Mouse (Mus musculus) lung, embryonic 14.5 days (tissue): Measurements from ENCODE around the gene Il2rb. TPM values are rescaled to one million over a fixed set of nuclear protein-coding genes. Genes with fewer than 3 reads are reported as not detected.

Experiments
- ATAC-seq: fragments of 200-750 bp; cut with Nextera tagmentation; 2 replicates; pipeline ENCODE4 v1.8.0; 2017; ENCODE audit warnings: mild to moderate bottlenecking, moderate TSS enrichment, moderate library complexity; ENCODE audit not compliant: insufficient read depth
- DNase-seq: peaks from one replicate; pipeline ENCODE4 v3.0.0-alpha.2; 2015
- H3K27ac ChIP-seq: fragments of 300-500 bp; sonication (generic); 2 replicates; pipeline ENCODE4 v1.5.1; 2014; ENCODE audit warnings: low read depth, mild to moderate bottlenecking, moderate library complexity
- H3K27me3 ChIP-seq: fragments of 300-500 bp; sonication (generic); 2 replicates; pipeline ENCODE4 v1.6.1; 2014; ENCODE audit warnings: low read length, control low read depth; ENCODE audit not compliant: insufficient read depth
- H3K36me3 ChIP-seq: fragments of 300-500 bp; sonication (generic); 2 replicates; pipeline ENCODE4 v1.6.1; 2014; ENCODE audit warnings: control low read depth; ENCODE audit not compliant: insufficient read depth
- H3K4me1 ChIP-seq: fragments of 300-500 bp; sonication (generic); 2 replicates; pipeline ENCODE4 v1.6.1; 2014; ENCODE audit warnings: antibody characterized with exemption, control low read depth; ENCODE audit not compliant: insufficient read depth
- H3K4me2 ChIP-seq: fragments of 300-500 bp; sonication (generic); 2 replicates; pipeline ENCODE4 v1.6.1; 2014; ENCODE audit warnings: mild to moderate bottlenecking
- H3K4me3 ChIP-seq: fragments of 300-500 bp; sonication (generic); 2 replicates; pipeline ENCODE4 v1.5.1; 2014; ENCODE audit warnings: low read depth, low read length
- H3K9ac ChIP-seq: fragments of 300-500 bp; sonication (generic); 2 replicates; pipeline ENCODE4 v1.6.1; 2014
- H3K9me3 ChIP-seq: fragments of 300-500 bp; sonication (generic); 2 replicates; pipeline ENCODE4 v1.6.1; 2016; ENCODE audit warnings: low read depth, low read length, control low read depth
- CTCF ChIP-seq: IDR thresholded peaks from 2 replicates; pipeline ENCODE4 v1.5.1; 2016; ENCODE audit warnings: antibody characterized with exemption, low read depth
- WGBS: fragments of 180-500 bp; shearing (Covaris S2); extraction: QIAGEN DNeasy Blood & Tissue Kit; methylation state at CpG from one replicate; pipeline ENCODE4 v1.1.7; 2014; 5-methylcytosine and 5-hydroxymethylcytosine counted together
- polyA plus RNA-seq: library from polyadenylated mRNA; unstranded; fragments of >200 nt; fragmentation: Nextera tagmentation; extraction: Ambion mirVana; gene quantifications from 2 replicates; pipeline ENCODE4 v1.2.1, GENCODE M21; 2014

The Il2rb gene
- polyA plus RNA-seq, 1 experiment from 2014 or later: 0.12 TPM

DNA sequence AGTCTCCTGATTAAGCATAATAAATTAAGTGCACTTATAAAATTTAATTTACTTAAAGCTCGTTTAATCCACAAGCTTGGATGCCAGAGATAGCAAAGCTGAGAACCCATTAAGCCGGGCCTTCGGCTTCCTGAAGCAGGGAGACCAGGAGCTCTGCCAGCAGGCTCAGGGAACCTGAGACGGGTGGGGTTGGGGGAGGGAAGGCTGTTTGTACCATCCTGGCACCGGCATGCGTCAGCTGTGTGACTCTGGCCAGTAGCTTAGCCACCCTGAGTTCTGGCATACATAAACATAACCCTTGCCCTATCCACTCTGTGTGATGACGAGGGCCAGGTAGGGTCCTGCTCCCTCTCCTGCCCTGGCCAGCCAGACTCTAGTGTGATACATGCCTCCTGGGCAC, 39.0 kb downstream of the Il2rb start:
- Histone ChIP-seq H3K9ac (no peak overlapping the region), H3K27me3 (no peaks in the 10 kb centered on the region), H3K4me2 (no peak overlapping the region), H3K4me1 (no peaks in the 10 kb centered on the region), H3K9me3 (no peaks in the 10 kb centered on the region), H3K4me3 (no peak overlapping the region), H3K27ac (no peak overlapping the region), H3K36me3 (no peaks in the 10 kb centered on the region)
- DNase-seq (no peak), ATAC-seq (no peak)
- no peak for TF ChIP-seq CTCF
- 35% methylated on average over 7 of the region's 7 CpGs for WGBS

DNA sequence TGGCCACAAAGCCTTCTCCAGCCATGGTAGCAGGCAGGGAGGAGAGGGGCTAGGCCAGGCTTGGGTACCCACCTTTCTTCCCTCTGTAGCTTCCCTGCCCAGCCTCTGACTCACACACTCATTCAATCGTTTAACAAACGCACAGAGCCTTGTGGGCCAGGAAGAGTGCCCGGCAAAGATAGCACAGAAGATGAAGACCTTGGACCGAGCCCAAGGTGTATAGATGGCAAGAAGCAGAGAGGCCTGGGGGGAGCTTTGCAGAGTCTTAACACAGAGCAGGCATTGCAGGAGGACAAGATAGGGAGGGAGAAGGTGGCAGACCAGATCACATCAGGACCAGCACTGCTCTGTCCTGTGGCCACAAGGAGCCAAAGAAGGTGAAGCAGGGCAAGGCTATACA, 39.9 kb downstream of the Il2rb start:
- ATAC-seq (no peak), DNase-seq (no peak)
- no peak for TF ChIP-seq CTCF
- Histone ChIP-seq H3K4me2 (no peak overlapping the region), H3K9me3 (no peaks in the 10 kb centered on the region), H3K27ac (no peak overlapping the region), H3K9ac (no peak overlapping the region), H3K4me3 (no peak overlapping the region), H3K36me3 (no peaks in the 10 kb centered on the region), H3K27me3 (no peaks in the 10 kb centered on the region), H3K4me1 (no peaks in the 10 kb centered on the region)
- WGBS: 54% methylated on average over 4 of the region's 4 CpGs

DNA sequence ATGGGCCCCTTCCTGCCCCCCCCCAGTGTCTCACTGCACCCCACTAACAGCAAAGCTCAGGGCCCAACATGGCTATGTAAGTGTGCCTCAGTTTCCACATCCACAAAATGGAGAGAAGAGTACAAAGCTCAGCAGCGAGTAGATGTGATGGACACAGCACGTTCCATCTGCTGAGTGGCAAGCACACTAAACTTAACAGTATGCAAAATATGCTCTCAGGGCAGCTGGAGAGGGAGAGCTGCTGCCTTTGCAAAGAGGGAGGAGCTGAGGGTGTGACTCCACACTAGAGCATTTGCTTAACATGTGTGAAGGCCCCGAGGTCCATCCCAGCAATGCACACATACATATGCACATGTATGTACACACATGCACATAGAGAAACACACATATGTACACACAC, 42.1 kb downstream of the Il2rb start:
- ATAC-seq (no peak), DNase-seq (no peak)
- no peaks in the 10 kb centered on the region for H3K9me3 ChIP-seq
- no peak overlapping the region for H3K4me3 ChIP-seq
- TF ChIP-seq CTCF: no peak
- no peaks in the 10 kb centered on the region for H3K36me3 ChIP-seq
- WGBS: 67% methylated on average over 3 of the region's 3 CpGs
- no peak overlapping the region for H3K4me2 ChIP-seq
- no peaks in the 10 kb centered on the region for H3K4me1 ChIP-seq
- no peak overlapping the region for H3K9ac ChIP-seq
- no peaks in the 10 kb centered on the region for H3K27me3 ChIP-seq
- no peak overlapping the region for H3K27ac ChIP-seq

DNA sequence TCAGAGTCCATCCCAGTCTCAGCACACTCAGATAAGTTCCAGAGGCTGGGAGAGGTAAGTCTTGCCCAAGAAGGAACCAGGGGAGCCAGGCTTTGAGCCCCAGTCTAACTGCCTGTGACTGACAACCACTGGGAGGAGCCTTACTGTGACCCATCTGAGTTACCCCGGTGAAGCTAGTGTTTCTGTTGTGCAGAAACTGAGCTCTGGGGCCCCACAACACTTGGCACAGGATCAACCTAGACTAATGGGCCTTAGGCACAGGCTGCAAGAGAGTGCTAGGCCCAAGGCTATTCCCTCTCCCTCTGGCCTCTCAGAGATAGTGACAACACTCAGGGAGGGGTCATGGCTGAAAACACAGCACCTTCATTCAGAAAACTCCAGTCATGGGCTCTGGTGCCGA, 43.9 kb downstream of the Il2rb start:
- ATAC-seq (no peak), DNase-seq (no peak)
- no peak overlapping the region for H3K4me2 ChIP-seq
- no peak overlapping the region for H3K9ac ChIP-seq
- H3K4me1 ChIP-seq: no peaks in the 10 kb centered on the region
- 70% methylated on average over 2 of the region's 2 CpGs for WGBS
- H3K36me3 ChIP-seq: no peaks in the 10 kb centered on the region
- H3K4me3 ChIP-seq: no peak overlapping the region
- H3K27me3 ChIP-seq: no peaks in the 10 kb centered on the region
- TF ChIP-seq CTCF: no peak
- no peak overlapping the region for H3K27ac ChIP-seq
- no peaks in the 10 kb centered on the region for H3K9me3 ChIP-seq

DNA sequence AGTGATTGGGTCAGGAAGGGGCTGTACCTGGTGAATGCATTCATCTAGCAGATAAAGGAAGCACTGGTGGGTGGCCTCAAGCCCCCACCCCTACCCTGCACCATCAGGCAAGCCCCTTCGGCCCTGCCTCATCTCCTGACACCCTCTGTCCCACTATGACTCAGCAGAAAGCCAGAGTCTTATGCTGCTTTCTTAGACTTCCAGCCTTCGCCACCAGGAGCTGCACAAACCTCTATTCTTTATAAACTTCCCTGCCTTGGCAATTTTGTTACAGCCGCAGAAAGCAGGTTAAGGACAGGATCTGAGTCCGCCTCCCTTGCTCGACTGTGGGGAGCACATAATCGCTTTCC, 44.7 kb downstream of the Il2rb start:
- WGBS: 82% methylated on average over 6 of the region's 6 CpGs
- DNase-seq (no peak), ATAC-seq (no peak)
- no peaks in the 10 kb centered on the region for H3K27me3 ChIP-seq
- no peaks in the 10 kb centered on the region for H3K9me3 ChIP-seq
- no peak overlapping the region for H3K4me3 ChIP-seq
- H3K9ac ChIP-seq: no peak overlapping the region
- no peak overlapping the region for H3K4me2 ChIP-seq
- peak; percentile 26; the same call in 1 of the 2 replicates for TF ChIP-seq CTCF
- no peaks in the 10 kb centered on the region for H3K4me1 ChIP-seq
- no peaks in the 10 kb centered on the region for H3K36me3 ChIP-seq
- no peak overlapping the region for H3K27ac ChIP-seq

DNA sequence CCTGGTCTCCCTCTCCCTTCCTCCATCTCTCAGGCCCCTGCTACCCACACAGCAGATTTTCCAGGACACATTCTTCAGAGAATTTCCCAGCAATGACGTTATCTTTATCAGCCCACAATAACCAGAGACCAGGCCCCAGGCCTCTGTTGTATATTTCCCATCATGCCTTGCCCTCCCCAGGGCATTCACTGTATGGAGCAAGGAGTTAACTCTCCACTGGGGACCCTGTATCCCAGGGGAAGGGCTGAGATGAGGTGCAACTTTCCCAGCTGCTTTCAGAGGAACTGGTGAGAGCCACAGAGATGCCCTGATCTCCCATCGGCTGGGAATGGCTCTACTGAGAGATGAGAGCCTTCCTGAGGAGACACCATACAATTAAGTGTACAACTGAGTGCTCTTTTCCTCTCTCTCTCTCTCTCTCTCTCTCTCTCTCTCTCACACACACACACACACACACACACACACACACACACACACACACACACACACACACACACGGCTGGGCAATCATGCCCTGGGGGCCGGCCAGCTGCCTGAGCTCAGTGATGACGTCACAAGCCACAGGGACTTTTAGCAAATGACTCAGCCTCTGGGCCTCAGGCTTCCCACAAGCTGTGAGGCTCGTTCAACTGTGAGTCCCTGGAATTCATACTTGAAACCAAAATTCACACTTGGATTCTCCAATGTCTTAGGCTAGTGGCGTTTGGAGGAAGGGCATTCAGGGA, 45.2 kb downstream of the Il2rb start:
- 22% methylated on average over 7 of the region's 7 CpGs for WGBS
- H3K27ac ChIP-seq: no peak overlapping the region; the same call in 1 of the 2 replicates
- no peaks in the 10 kb centered on the region for H3K9me3 ChIP-seq

DNA sequence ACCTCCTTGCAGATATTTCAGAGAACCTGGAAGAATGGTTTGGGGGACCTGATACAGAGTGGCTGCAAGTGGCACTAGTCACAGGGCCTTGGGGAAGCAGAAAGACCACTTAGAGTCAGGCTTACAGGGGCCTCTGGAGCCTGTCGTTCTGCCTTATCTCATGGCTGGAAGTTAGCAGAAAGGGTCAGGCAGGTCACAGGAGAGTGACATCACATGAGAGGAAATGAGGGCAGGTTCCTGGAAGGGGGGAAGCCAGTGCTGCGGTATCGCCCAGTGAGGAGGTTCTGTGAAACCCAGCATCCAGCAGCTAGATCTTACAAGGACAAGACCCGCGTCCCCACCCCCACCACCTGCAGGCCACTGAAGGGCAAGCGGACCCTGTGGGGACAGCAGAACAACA, 45.9 kb downstream of the Il2rb start:
- DNase-seq: no peak
- 61% methylated on average over 6 of the region's 6 CpGs for WGBS
- Histone ChIP-seq H3K4me2 (no peak overlapping the region), H3K4me1 (no peaks in the 10 kb centered on the region), H3K9ac (no peak overlapping the region), H3K4me3 (no peak overlapping the region), H3K27ac (no peak overlapping the region; the same call in 1 of the 2 replicates), H3K9me3 (no peaks in the 10 kb centered on the region), H3K36me3 (no peaks in the 10 kb centered on the region), H3K27me3 (no peaks in the 10 kb centered on the region)
- TF ChIP-seq CTCF: no peak
- ATAC-seq: no peak

More for the DNA sequence above, 45.2 kb downstream of the Il2rb start:
- no peak for TF ChIP-seq CTCF
- DNase-seq: peak; percentile 70
- Histone ChIP-seq H3K4me2 (no peak overlapping the region), H3K9ac (no peak overlapping the region), H3K36me3 (no peaks in the 10 kb centered on the region), H3K27me3 (no peaks in the 10 kb centered on the region), H3K4me3 (no peak overlapping the region), H3K4me1 (no peaks in the 10 kb centered on the region)
- no peak for ATAC-seq
